Mouse (Mus musculus): ENCODE results near the gene Eaf2.
A peak's percentile ranks its signal among the peaks of the same experiment; 100 is the strongest.

GRCm38 (mm10) chr16:36828054-36828786 lies 46.6 kb downstream of the Eaf2 start, which contains the start of gene Iqcb1:
- TF ChIP-seq CTCF (IDR thresholded peaks at IDR 0.05; ENCODE audit: borderline replicate concordance, insufficient read depth, low read length) (no peak), POLR2A (IDR thresholded peaks at IDR 0.05; ENCODE audit: low read depth, low read length) (peak; percentile 78)
